Mouse (Mus musculus): ENCODE results near the gene Pi16. TPM values are rescaled to one million over a fixed set of nuclear protein-coding genes. Genes with fewer than 3 reads are reported as not detected.

The Pi16 gene
- polyA plus RNA-seq, 1 experiment from 2014 or later, result 1.9 TPM

- 19% methylated on average over 9 of the region's 9 CpGs for WGBS
- no peaks in the 10 kb centered on the region for H3K9me3 ChIP-seq
- peaks cover 40% of the 10 kb centered on the region for H3K4me1 ChIP-seq
- DNase-seq (ENCODE audit: low spot score), result no peak
- peak overlapping the region; percentile 56 for H3K4me3 ChIP-seq
- H3K36me3 ChIP-seq, result no peaks in the 10 kb centered on the region
- H3K27ac ChIP-seq, result peak overlapping the region; percentile 93
- no peaks in the 10 kb centered on the region for H3K27me3 ChIP-seq (ENCODE audit: insufficient read depth, poor library complexity, severe bottlenecking)
Observed at GRCm38 (mm10) chr17:29356882-29357281, 39.4 kb downstream of the Pi16 start.

- H3K36me3 ChIP-seq, result no peaks in the 10 kb centered on the region
- 56% methylated on average over 3 of the region's 3 CpGs for WGBS
- H3K9me3 ChIP-seq, result no peaks in the 10 kb centered on the region
- H3K27me3 ChIP-seq (ENCODE audit: insufficient read depth, poor library complexity, severe bottlenecking), result no peaks in the 10 kb centered on the region
- no peak overlapping the region for H3K27ac ChIP-seq
- H3K4me1 ChIP-seq, result peaks cover 44% of the 10 kb centered on the region
- H3K4me3 ChIP-seq, result no peak overlapping the region
- DNase-seq (ENCODE audit: low spot score), result no peak
Observed at GRCm38 (mm10) chr17:29358928-29359327, 41.4 kb downstream of the Pi16 start.

GRCm38 (mm10) chr17:29360761-29361221 is 43.3 kb downstream of the Pi16 start, which contains the start of gene Fgd2:
Gene Fgd2, plus strand, starts transcription at chr17:29360914.
- Histone ChIP-seq H3K36me3 (no peaks in the 10 kb centered on the region), H3K9me3 (no peaks in the 10 kb centered on the region), H3K4me1 (peaks cover 31% of the 10 kb centered on the region), H3K4me3 (peak within 1 kb of the TSS; percentile 5; the same call in 1 of the 2 replicates), H3K27ac (0 out of 2 replicates have a peak within 1 kb of the TSS, but pooled peaks have one; percentile 24), H3K27me3 (ENCODE audit: insufficient read depth, poor library complexity, severe bottlenecking) (no peaks in the 10 kb centered on the region)
- WGBS, result 17% methylated on average over 5 of the region's 5 CpGs
- no peak for DNase-seq (ENCODE audit: low spot score)

- H3K27me3 ChIP-seq (ENCODE audit: insufficient read depth, poor library complexity, severe bottlenecking), result peaks cover 3% of the 10 kb centered on the region
- no peaks in the 10 kb centered on the region for H3K36me3 ChIP-seq
- 0 out of 2 replicates have a peak overlapping the region, but pooled peaks have one; percentile 5 for H3K4me3 ChIP-seq
- H3K27ac ChIP-seq, result no peak overlapping the region
- 47% methylated on average over 8 of the region's 8 CpGs for WGBS
- peaks cover 18% of the 10 kb centered on the region for H3K4me1 ChIP-seq
- H3K9me3 ChIP-seq, result no peaks in the 10 kb centered on the region
- no peak for DNase-seq (ENCODE audit: low spot score)
Observed at GRCm38 (mm10) chr17:29361982-29362691, 44.7 kb downstream of the Pi16 start.

GRCm38 (mm10) chr17:29363109-29363508 is 45.6 kb downstream of the Pi16 start:
- 76% methylated on average over 8 of the region's 8 CpGs for WGBS
- no peak overlapping the region for H3K4me3 ChIP-seq
- peaks cover 17% of the 10 kb centered on the region for H3K4me1 ChIP-seq
- H3K27ac ChIP-seq, result no peak overlapping the region
- peaks cover 13% of the 10 kb centered on the region for H3K27me3 ChIP-seq (ENCODE audit: insufficient read depth, poor library complexity, severe bottlenecking)
- H3K9me3 ChIP-seq, result no peaks in the 10 kb centered on the region
- H3K36me3 ChIP-seq, result no peaks in the 10 kb centered on the region
- no peak for DNase-seq (ENCODE audit: low spot score)

GRCm38 (mm10) chr17:29365105-29365621 is 47.7 kb downstream of the Pi16 start:
- no peak for DNase-seq (ENCODE audit: low spot score)
- H3K27me3 ChIP-seq (ENCODE audit: insufficient read depth, poor library complexity, severe bottlenecking), result peaks cover 33% of the 10 kb centered on the region
- H3K4me1 ChIP-seq, result peaks cover 26% of the 10 kb centered on the region
- no peaks in the 10 kb centered on the region for H3K36me3 ChIP-seq
- H3K4me3 ChIP-seq, result no peak overlapping the region
- 85% methylated on average over 13 of the region's 13 CpGs for whole genome bisulfite sequencing
- no peak overlapping the region for H3K27ac ChIP-seq
- no peaks in the 10 kb centered on the region for H3K9me3 ChIP-seq

DNA sequence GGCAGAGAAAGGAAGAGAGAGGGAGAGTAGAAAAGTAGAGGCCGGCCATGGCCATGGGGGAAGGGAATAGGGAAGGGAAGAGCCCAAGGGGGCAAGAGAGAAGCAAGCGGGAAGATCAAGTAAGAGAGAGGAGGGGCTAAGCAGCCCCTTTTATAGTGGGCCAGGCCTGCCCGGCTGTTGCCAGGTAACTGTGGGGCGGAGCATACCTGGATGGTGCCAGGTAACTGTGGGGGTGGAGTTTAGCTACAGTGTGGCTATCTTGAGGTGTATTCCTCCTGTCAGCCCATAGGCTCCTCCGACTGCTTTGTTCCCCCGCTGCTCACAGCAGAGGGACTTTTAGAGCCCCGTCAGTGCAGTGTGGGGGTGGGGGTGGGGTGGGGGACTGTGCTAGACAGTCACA is 51.2 kb downstream of the Pi16 start:
- Histone ChIP-seq H3K4me3 (no peak overlapping the region), H3K27ac (0 out of 2 replicates have a peak overlapping the region, but pooled peaks have one; percentile 18), H3K4me1 (peaks cover 9% of the 10 kb centered on the region; the same call in 1 of the 2 replicates), H3K27me3 (ENCODE audit: insufficient read depth, poor library complexity, severe bottlenecking) (peaks cover 38% of the 10 kb centered on the region), H3K36me3 (no peaks in the 10 kb centered on the region), H3K9me3 (no peaks in the 10 kb centered on the region)
- no peak for DNase-seq (ENCODE audit: low spot score)
- 16% methylated on average over 7 of the region's 7 CpGs for WGBS

GRCm38 (mm10) chr17:29370984-29371723 is 53.7 kb downstream of the Pi16 start:
- WGBS, result 5% methylated on average over 5 of the region's 5 CpGs
- Histone ChIP-seq H3K9me3 (no peaks in the 10 kb centered on the region), H3K4me1 (peaks cover 12% of the 10 kb centered on the region; the same call in 1 of the 2 replicates), H3K4me3 (no peak overlapping the region), H3K27me3 (ENCODE audit: insufficient read depth, poor library complexity, severe bottlenecking) (peaks cover 38% of the 10 kb centered on the region), H3K36me3 (no peaks in the 10 kb centered on the region), H3K27ac (0 out of 2 replicates have a peak overlapping the region, but pooled peaks have one; percentile 9)
- DNase-seq (ENCODE audit: low spot score), result peak; percentile 96

- H3K36me3 ChIP-seq, result no peaks in the 10 kb centered on the region
- no peak overlapping the region for H3K27ac ChIP-seq
- H3K27me3 ChIP-seq (ENCODE audit: insufficient read depth, poor library complexity, severe bottlenecking), result no peaks in the 10 kb centered on the region
- 80% methylated on average over 10 of the region's 10 CpGs for WGBS
- H3K4me1 ChIP-seq, result peaks cover 7% of the 10 kb centered on the region; the same call in 1 of the 2 replicates
- no peak for DNase-seq (ENCODE audit: low spot score)
- no peak overlapping the region for H3K4me3 ChIP-seq
- no peaks in the 10 kb centered on the region for H3K9me3 ChIP-seq
Observed at GRCm38 (mm10) chr17:29375871-29376270, 58.4 kb downstream of the Pi16 start.

DNA sequence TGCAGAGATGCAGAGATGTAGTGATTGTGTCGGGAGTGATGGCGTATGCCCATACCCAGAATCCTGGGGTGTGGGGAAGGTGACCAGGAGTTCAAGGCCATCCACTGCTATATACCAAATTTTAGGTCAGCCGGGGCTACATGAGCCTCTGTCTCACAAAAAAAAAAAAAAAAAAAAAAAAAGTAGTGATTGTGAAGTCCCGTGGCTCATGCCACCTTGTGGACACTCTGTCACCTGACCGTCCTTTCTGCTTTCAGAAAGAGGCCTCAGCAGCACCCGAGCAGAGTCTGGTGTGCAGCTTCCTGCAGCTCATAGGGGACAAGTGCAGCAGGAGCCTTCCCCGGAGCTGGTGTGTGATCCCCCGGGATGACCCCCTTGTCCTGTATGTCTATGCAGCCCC is 60.6 kb downstream of the Pi16 start:
- H3K36me3 ChIP-seq, result no peaks in the 10 kb centered on the region
- 60% methylated on average over 8 of the region's 8 CpGs for WGBS

More for the DNA sequence above, 60.6 kb downstream of the Pi16 start:
- H3K27me3 ChIP-seq (ENCODE audit: insufficient read depth, poor library complexity, severe bottlenecking), result no peaks in the 10 kb centered on the region
- no peak overlapping the region for H3K4me3 ChIP-seq
- DNase-seq (ENCODE audit: low spot score), result no peak
- peaks cover 10% of the 10 kb centered on the region; the same call in 1 of the 2 replicates for H3K4me1 ChIP-seq
- H3K27ac ChIP-seq, result no peak overlapping the region
- H3K9me3 ChIP-seq, result no peaks in the 10 kb centered on the region

Data from heart, embryonic 10.5 days (tissue).